15 mouse cellular contexts compared by ENCODE assay signal in the genomic region with DNA sequence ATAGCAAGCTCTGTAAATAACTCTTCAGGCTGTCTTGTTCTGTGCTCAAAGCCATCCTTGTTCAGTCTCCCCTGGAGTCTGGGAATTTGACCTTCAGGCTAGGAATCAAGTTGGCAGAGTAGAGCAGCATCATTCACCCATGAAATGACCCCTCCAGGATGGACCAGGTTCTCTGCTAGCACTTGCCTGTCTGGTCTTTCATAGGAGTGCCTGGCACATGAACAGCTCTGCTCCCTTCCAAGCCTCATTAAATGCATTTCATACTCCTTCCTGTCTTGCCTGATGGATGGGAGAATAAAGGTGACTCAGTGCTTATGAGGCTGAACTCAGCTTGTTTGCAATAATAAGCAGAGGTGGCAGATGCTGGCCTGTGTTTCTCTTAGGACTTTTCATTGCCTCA.
DNase-seq lines count a peak whose midpoint lies in the region; TF ChIP-seq lines count a peak whose summit lies in the region.
"Had no signal": no experiment of that assay in that cellular context is flagged by ENCODE, and none has a peak within 500 bp of the region (broad histone marks: within the 10 kb centered on the region; RNA-seq: fewer than 3 reads in every experiment).

No protein-coding gene starts in this region.

- no peak for TF ChIP-seq CTCF in kidney, adult 2 months (conservative IDR thresholded peaks at IDR 0.05; ENCODE audit: insufficient read depth, insufficient read length, low read depth, low read length)

- H3K27ac ChIP-seq in kidney, adult 2 months (ENCODE audit: insufficient read depth, low read depth, low read length): peak overlapping the region; percentile 95
- H3K27ac ChIP-seq: neural tube, embryonic 12.5 days had no signal

- no peak overlapping the region for H3K4me3 ChIP-seq in kidney, adult 2 months (ENCODE audit: insufficient read depth, low read depth, low read length)
- H3K4me3 ChIP-seq: neural tube, embryonic 12.5 days had no signal

- no peaks in the 10 kb centered on the region for H3K36me3 ChIP-seq in kidney, adult 2 months (ENCODE audit: control insufficient read depth, insufficient read depth, low read length)
- H3K36me3 ChIP-seq: neural tube, embryonic 12.5 days had no signal

- H3K4me1 ChIP-seq in kidney, adult 2 months (ENCODE audit: control insufficient read depth, insufficient read depth, low read length): peaks cover 12% of the 10 kb centered on the region; the same call in 1 of the 2 replicates
- H3K4me1 ChIP-seq: neural tube, embryonic 12.5 days had no signal

- DNase-seq in adrenal gland, postnatal 14 days: peak; percentile 7
- DNase-seq in adrenal gland, postnatal 10 days: no peak
- peak; percentile 87 for DNase-seq in NIH3T3 (ENCODE audit: low read depth)
- peak; percentile 95 for DNase-seq in kidney, adult 2 months
- peak; percentile 68 to 86 for DNase-seq in kidney, postnatal 25 days
- no peak for DNase-seq in left cerebral cortex, postnatal 36 days (ENCODE audit: low spot score in 2 of 2)
- DNase-seq in c-Kit-positive CD71-positive TER-119-positive erythroid progenitor cells, embryonic 14.5 days (ENCODE audit: low spot score): no peak
- DNase-seq in natural killer cell, adult 2 months (ENCODE audit: low spot score in 2 of 2): no peak
- DNase-seq: cerebellum, adult 2 months; layer of hippocampus, adult 9-11 months; liver; lung, embryonic 14.5 days; right cerebral cortex, adult 18-20 months; thymus, postnatal 4 days had no signal

- no peak for TF ChIP-seq POLR2A in kidney, adult 2 months (IDR thresholded peaks at IDR 0.05; ENCODE audit: low read depth, low read length)

- no peaks in the 10 kb centered on the region for H3K27me3 ChIP-seq in kidney, adult 2 months (replicated peaks; ENCODE audit: control insufficient read depth, insufficient read depth, low read length)
- H3K27me3 ChIP-seq: neural tube, embryonic 12.5 days had no signal

- intact Hi-C loops in left cerebral cortex, postnatal 36 days (cut with DNase I): no loop called here

Comparison
In these comparisons a context has a peak if more than half of its experiments do, and no peak if none do; other contexts are left out.
1. DNase-seq: peak in adrenal gland, postnatal 14 days (single experiment), NIH3T3 (single experiment), kidney, adult 2 months (single experiment) and kidney, postnatal 25 days (2 of 2); none in adrenal gland, postnatal 10 days (single experiment), left cerebral cortex, postnatal 36 days (0 of 2), c-Kit-positive CD71-positive TER-119-positive erythroid progenitor cells, embryonic 14.5 days (single experiment) and natural killer cell, adult 2 months (0 of 2).